Mouse (Mus musculus): ENCODE results near the gene Magi3. TPM values are rescaled to one million over a fixed set of nuclear protein-coding genes. Genes with fewer than 3 reads are reported as not detected.

The Magi3 gene
- polyA plus RNA-seq, 1 experiment from 2014 or later = 8.2 TPM

DNA sequence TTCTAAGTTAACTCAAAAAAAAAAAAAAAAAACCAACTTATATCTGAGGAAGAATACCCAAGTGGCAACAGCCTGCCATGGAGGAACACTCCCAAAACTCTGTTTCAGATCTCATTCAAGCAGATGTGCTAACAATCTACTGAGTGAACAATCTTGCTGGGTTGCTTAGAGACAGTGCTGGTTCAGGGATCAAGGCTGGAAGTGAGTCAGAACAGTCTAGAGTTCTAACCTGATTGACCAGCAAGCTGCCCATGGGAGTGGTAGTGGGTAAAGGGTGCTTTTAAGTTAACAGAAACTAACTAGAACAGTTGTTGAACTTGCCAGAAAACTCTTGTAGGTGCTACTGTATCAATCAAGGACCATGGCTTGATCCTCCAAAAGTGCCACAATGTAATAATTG is 118.9 kb downstream of the Magi3 start:
- H3K36me3 ChIP-seq = no peaks in the 10 kb centered on the region
- no peak overlapping the region for H3K9ac ChIP-seq
- ATAC-seq (ENCODE audit: insufficient read depth, low FRiP score, low read depth) = no peak
- H3K27ac ChIP-seq = no peak overlapping the region
- no peaks in the 10 kb centered on the region for H3K4me1 ChIP-seq
- no peaks in the 10 kb centered on the region for H3K9me3 ChIP-seq
- H3K4me2 ChIP-seq = no peak overlapping the region
- no peak overlapping the region for H3K4me3 ChIP-seq (replicated peaks)
- H3K27me3 ChIP-seq (replicated peaks) = no peaks in the 10 kb centered on the region

DNA sequence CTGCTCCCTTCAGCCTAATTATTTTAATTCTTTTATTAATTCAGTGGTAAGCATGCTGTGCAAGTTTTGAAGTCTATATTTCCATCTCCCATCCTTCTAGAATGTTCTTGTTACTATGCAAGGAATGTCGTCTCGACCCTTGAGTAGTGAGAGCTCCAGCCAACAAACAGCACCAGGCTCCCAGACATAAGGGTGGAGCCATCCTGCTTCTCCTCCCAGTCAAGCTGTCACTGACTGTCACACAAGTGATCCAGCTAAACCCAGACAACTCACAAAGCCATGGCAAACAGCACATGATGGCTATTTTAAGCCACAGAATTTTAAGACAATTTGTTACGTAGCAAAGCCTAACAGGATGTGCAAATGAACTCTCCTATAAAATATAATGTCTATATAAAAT is 124.2 kb downstream of the Magi3 start:
- Histone ChIP-seq H3K4me2 (no peak overlapping the region), H3K4me3 (replicated peaks) (no peak overlapping the region), H3K4me1 (no peaks in the 10 kb centered on the region), H3K27ac (no peak overlapping the region), H3K36me3 (no peaks in the 10 kb centered on the region), H3K9me3 (no peaks in the 10 kb centered on the region), H3K9ac (no peak overlapping the region), H3K27me3 (replicated peaks) (no peaks in the 10 kb centered on the region)
- 45% methylated on average over 3 of the region's 3 CpGs for WGBS
- ATAC-seq (ENCODE audit: insufficient read depth, low FRiP score, low read depth) = no peak

DNA sequence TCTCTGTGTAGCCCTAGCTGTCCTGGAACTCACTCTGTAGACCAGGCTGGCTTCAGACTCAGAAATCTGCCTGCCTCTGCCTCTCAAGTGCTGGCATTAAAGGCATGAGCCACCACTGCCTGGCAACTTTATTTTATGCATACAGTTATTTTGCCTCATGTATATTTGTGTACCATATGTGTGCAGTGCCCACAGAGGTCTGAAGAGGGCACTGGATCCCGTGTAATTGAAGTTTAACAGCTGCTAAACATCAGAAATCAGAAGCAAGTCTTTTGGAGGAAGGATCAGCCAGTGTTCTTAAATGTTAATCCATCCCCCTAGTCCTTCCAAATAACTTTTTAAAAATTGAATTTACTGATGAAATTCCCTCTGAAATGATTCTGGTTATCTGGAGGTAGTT is 125.5 kb downstream of the Magi3 start:
- Histone ChIP-seq H3K27me3 (replicated peaks) (no peaks in the 10 kb centered on the region), H3K4me2 (no peak overlapping the region), H3K4me3 (replicated peaks) (no peak overlapping the region), H3K4me1 (no peaks in the 10 kb centered on the region), H3K9me3 (no peaks in the 10 kb centered on the region), H3K36me3 (no peaks in the 10 kb centered on the region), H3K27ac (no peak overlapping the region), H3K9ac (no peak overlapping the region)
- ATAC-seq (ENCODE audit: insufficient read depth, low FRiP score, low read depth) = no peak
- WGBS = 73% methylated on average over 1 of the region's 1 CpGs

DNA sequence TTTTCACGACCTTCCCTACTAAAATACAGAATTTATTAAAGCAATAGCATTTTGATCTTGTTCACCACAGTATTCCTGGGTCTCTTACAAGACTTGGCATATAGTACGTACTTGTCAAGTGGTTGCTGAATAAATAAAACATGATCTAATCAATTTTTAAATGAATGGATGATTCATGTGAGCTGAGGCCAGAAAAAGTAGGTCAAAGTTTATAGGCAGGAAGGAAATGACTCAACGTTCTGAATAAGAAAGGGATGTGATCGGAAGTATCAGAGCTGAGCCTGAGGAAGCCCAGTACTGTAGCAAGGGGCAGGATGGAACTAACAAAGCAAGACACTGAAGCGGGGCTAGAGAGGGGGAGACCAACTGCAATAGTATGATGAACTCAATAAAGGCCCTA is 127.4 kb downstream of the Magi3 start:
- no peaks in the 10 kb centered on the region for H3K4me1 ChIP-seq
- no peak overlapping the region for H3K4me2 ChIP-seq
- H3K27me3 ChIP-seq (replicated peaks) = no peaks in the 10 kb centered on the region
- H3K36me3 ChIP-seq = no peaks in the 10 kb centered on the region
- H3K9me3 ChIP-seq = no peaks in the 10 kb centered on the region
- no peak overlapping the region for H3K4me3 ChIP-seq (replicated peaks)
- no peak overlapping the region for H3K9ac ChIP-seq
- 67% methylated on average over 5 of the region's 5 CpGs for WGBS
- H3K27ac ChIP-seq = no peak overlapping the region
- ATAC-seq (ENCODE audit: insufficient read depth, low FRiP score, low read depth) = no peak

DNA sequence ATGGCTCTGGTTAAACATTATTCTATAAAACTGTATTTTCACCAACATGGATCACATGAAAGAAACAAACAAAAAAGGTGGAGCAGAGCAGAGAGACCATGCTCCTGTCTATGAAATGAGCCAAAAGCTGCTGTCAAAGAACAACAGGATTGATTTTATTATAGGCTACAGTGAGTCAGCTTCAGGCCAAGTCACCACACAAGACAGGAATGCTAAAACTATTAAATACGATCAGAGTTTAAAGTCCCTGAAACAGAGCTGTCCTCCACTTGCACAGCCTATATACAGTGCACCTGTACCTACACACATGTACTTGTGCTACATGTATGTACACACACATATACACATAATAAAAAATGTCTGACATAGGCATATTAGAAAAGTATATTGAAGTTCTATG is 138.1 kb downstream of the Magi3 start:
- WGBS = 65% methylated on average over 1 of the region's 1 CpGs
- no peak for ATAC-seq (ENCODE audit: insufficient read depth, low FRiP score, low read depth)
- H3K27me3 ChIP-seq (replicated peaks) = no peaks in the 10 kb centered on the region
- H3K9ac ChIP-seq = no peak overlapping the region
- no peaks in the 10 kb centered on the region for H3K4me1 ChIP-seq
- no peaks in the 10 kb centered on the region for H3K9me3 ChIP-seq
- no peak overlapping the region for H3K27ac ChIP-seq
- H3K36me3 ChIP-seq = no peaks in the 10 kb centered on the region
- H3K4me2 ChIP-seq = no peak overlapping the region
- H3K4me3 ChIP-seq (replicated peaks) = no peak overlapping the region

DNA sequence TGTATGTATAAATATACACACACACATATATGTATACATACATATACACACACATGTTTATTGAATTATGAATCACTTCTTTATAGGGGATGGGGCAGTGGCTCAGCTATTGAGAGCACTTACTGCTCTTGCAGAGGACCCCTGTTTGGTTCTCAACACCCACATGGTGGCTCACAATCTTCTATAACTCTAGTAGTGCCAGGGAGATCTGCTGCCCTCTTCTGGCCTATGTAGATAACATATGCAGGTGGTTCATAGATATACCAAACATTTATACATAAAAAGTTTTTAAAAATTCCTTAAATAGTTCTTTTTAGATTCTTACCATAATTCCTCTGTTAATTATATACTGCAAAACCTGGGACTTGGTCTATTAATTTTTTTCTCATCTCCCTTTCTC is 141.4 kb downstream of the Magi3 start:
- Histone ChIP-seq H3K4me1 (no peaks in the 10 kb centered on the region), H3K27me3 (replicated peaks) (no peaks in the 10 kb centered on the region), H3K27ac (no peak overlapping the region), H3K36me3 (no peaks in the 10 kb centered on the region), H3K9ac (no peak overlapping the region), H3K9me3 (no peaks in the 10 kb centered on the region), H3K4me3 (replicated peaks) (no peak overlapping the region), H3K4me2 (no peak overlapping the region)
- ATAC-seq (ENCODE audit: insufficient read depth, low FRiP score, low read depth) = no peak

DNA sequence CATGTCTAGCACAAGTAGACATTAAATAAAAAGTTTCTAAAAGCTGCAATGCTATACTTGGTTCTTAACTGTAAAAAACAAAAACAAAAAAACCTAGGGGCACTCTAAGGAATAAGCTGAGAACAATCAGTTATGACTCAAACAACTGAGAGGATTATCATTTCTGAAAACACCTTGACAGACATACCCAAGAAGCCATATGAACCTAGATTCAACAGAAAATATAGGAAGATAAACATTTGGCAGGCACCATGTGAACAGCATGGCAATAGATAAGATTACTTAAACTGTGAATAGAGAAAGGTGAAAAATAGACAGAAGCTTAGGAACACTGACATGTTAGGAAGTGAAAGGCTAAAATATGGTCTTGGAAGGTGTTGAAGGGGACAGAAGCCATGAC is 150.8 kb downstream of the Magi3 start:
- H3K27me3 ChIP-seq (replicated peaks) = no peaks in the 10 kb centered on the region
- H3K9me3 ChIP-seq = no peaks in the 10 kb centered on the region
- no peak for ATAC-seq (ENCODE audit: insufficient read depth, low FRiP score, low read depth)
- H3K4me2 ChIP-seq = no peak overlapping the region
- H3K36me3 ChIP-seq = no peaks in the 10 kb centered on the region
- no peak overlapping the region for H3K9ac ChIP-seq
- H3K4me1 ChIP-seq = no peaks in the 10 kb centered on the region
- no peak overlapping the region for H3K4me3 ChIP-seq (replicated peaks)
- H3K27ac ChIP-seq = no peak overlapping the region

DNA sequence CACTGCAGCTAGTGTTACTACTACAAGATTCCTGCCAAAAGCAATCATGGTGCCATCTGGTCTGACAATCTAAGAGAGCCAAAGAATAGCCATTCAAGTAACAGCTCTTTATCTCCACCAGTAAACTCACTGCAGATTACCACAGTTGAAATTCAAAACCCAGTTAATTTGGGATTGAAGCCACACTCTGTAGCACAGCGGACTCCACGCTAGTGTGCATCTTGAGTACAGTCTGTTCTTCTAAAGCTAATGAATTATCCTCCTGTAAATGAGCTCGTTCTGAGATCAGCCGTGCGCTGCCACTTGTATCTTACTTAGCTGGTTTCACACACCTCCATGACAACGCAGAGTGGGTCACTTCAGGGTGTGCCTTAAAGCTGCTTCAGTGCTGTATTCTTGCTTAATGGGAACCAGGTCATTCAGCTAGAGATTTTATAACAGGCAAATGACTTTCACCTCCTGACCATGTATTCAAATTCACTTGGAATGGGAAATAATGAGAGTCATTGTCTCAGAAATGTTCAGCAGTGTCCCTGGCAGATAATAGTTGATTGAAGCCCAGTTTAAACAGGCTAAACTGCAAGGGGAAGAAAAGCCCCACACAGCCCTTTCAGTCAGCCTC is 161.1 kb downstream of the Magi3 start:
- no peak overlapping the region for H3K4me3 ChIP-seq (replicated peaks)
- H3K27me3 ChIP-seq (replicated peaks) = no peaks in the 10 kb centered on the region
- no peak for ATAC-seq (ENCODE audit: insufficient read depth, low FRiP score, low read depth)
- no peaks in the 10 kb centered on the region for H3K36me3 ChIP-seq
- H3K9ac ChIP-seq = no peak overlapping the region
- no peak overlapping the region for H3K27ac ChIP-seq
- H3K9me3 ChIP-seq = no peaks in the 10 kb centered on the region
- 78% methylated on average over 6 of the region's 6 CpGs for WGBS
- no peaks in the 10 kb centered on the region for H3K4me1 ChIP-seq
- H3K4me2 ChIP-seq = no peak overlapping the region

DNA sequence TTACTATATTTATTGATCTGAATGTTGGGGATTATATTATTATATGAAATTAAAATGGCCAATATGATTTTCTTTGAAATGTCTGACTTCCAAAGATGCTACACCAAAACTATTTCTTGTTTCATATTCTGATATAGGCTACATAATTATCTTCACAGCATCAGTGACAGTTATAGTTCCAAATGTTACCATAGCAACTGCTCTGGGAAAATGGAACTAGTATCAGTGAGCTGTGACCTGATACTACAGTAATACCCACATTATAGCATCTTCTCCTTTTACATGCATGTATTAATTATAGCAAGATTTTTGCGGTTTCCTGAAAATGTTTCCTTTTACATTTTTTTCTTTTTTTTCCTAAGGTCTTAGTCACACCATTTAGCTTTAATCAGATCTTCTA is 187.4 kb downstream of the Magi3 start:
- no peak for ATAC-seq (ENCODE audit: insufficient read depth, low FRiP score, low read depth)
- Histone ChIP-seq H3K4me2 (no peak overlapping the region), H3K4me3 (replicated peaks) (no peak overlapping the region), H3K36me3 (no peaks in the 10 kb centered on the region), H3K27ac (no peak overlapping the region), H3K9ac (no peak overlapping the region), H3K9me3 (no peaks in the 10 kb centered on the region), H3K4me1 (no peaks in the 10 kb centered on the region), H3K27me3 (replicated peaks) (no peaks in the 10 kb centered on the region)
- 90% methylated on average over 1 of the region's 1 CpGs for WGBS

DNA sequence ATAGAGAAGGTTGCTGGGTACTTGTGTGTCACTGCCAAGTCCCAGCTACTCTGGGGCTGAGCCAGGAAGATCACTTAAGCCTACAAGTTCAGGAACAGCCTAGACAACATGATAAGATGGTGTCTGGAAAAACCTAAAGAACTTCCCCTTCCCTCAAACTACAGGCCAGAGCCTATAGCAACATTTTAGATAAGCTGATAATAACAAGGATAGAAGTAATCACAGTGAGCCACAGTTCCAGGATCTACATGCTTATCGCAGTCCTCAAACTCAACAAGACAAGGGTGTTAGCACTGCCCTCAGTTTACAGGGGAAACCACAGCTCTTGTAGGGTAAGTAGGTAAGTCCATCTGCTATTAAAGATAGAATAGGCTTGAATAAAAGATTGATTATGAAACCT is 188.1 kb downstream of the Magi3 start:
- Histone ChIP-seq H3K9me3 (no peaks in the 10 kb centered on the region), H3K4me2 (no peak overlapping the region), H3K4me3 (replicated peaks) (no peak overlapping the region), H3K27me3 (replicated peaks) (no peaks in the 10 kb centered on the region), H3K4me1 (no peaks in the 10 kb centered on the region), H3K27ac (no peak overlapping the region), H3K9ac (no peak overlapping the region), H3K36me3 (no peaks in the 10 kb centered on the region)
- WGBS = 84% methylated on average over 1 of the region's 1 CpGs
- no peak for ATAC-seq (ENCODE audit: insufficient read depth, low FRiP score, low read depth)

DNA sequence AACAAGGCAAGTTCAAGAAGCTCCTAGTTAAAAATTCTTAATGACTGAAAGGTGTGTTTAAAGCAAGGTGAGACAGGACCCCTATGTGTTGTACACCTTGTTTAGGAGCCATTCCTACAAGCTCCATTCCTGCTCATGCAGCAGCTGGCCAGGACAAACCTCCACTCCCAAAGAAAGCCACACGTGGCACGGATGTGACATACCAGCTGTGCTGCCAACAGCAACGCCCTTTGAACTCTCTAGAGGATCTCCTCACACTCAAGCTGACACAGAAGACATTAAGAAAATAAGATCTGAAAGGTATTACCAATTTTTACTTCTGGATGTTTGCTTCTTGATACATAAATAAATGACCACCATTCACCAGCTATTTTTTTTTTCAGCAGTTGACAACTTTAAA is 193.2 kb downstream of the Magi3 start:
- no peak overlapping the region for H3K9ac ChIP-seq
- H3K27me3 ChIP-seq (replicated peaks) = no peaks in the 10 kb centered on the region
- H3K4me1 ChIP-seq = no peaks in the 10 kb centered on the region
- no peak overlapping the region for H3K27ac ChIP-seq
- H3K36me3 ChIP-seq = no peaks in the 10 kb centered on the region; the same call in 1 of the 2 replicates
- ATAC-seq (ENCODE audit: insufficient read depth, low FRiP score, low read depth) = no peak
- no peak overlapping the region for H3K4me2 ChIP-seq
- no peak overlapping the region for H3K4me3 ChIP-seq (replicated peaks)
- 57% methylated on average over 3 of the region's 3 CpGs for WGBS
- no peaks in the 10 kb centered on the region for H3K9me3 ChIP-seq

DNA sequence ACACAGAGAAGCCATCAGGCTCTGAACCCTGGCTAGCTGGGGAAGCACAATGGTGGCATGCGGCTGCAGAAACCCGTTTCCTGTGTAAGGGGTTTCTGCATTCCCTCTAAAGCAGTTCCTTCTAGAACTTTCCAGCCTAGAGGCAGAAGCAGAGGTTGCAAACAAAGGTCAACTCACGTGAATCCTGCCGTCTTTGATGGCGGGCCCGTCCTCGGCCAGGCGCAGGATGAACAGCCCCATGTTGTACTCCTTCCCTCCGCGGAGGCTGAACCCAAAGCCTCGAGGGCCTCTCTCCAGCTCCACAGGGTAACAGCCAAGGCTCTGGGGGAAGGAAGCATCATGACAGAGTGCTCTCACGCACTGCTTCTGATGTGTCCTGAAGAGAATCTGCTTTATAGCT is 200.1 kb downstream of the Magi3 start:
- Histone ChIP-seq H3K27ac (no peak overlapping the region), H3K9me3 (no peaks in the 10 kb centered on the region), H3K4me3 (replicated peaks) (no peak overlapping the region), H3K4me1 (no peaks in the 10 kb centered on the region), H3K9ac (no peak overlapping the region), H3K4me2 (no peak overlapping the region), H3K36me3 (peaks cover 13% of the 10 kb centered on the region; the same call in 1 of the 2 replicates), H3K27me3 (replicated peaks) (no peaks in the 10 kb centered on the region)
- ATAC-seq (ENCODE audit: insufficient read depth, low FRiP score, low read depth) = no peak
- WGBS = 79% methylated on average over 12 of the region's 12 CpGs

DNA sequence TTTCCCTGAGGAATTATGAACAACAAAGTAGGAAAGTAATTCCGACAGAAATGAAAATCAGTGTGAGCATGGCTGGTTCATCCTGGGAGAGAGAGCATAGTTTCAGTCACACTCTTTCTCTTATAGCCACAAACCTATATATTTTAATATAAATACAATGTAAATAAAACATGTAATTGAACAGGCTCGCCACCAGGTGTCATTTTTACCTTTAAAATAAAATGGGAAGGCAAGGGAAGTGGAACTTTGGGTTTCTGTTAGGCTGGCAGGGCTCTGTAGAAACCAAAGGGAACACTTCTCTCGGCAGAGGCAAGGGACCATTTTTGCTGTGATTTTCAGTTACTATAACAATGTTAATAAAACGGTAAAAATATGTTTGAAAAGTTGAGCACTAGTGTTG is 200.7 kb downstream of the Magi3 start:
- Histone ChIP-seq H3K27ac (no peak overlapping the region), H3K4me1 (no peaks in the 10 kb centered on the region), H3K4me3 (replicated peaks) (no peak overlapping the region), H3K9ac (no peak overlapping the region), H3K4me2 (no peak overlapping the region), H3K9me3 (no peaks in the 10 kb centered on the region), H3K36me3 (peaks cover 13% of the 10 kb centered on the region; the same call in 1 of the 2 replicates), H3K27me3 (replicated peaks) (no peaks in the 10 kb centered on the region)
- ATAC-seq (ENCODE audit: insufficient read depth, low FRiP score, low read depth) = no peak
- WGBS = 68% methylated on average over 4 of the region's 4 CpGs
